Mouse (Mus musculus): ENCODE data around the gene Gm773. TPM values are rescaled to one million over a fixed set of nuclear protein-coding genes. Genes with fewer than 3 reads are reported as not detected.
"Not testable (repeated sequence)": the region's sequence is repeated elsewhere in the genome, so short reads cannot be mapped to it uniquely, and the experiment has no call there.

The Gm773 gene
- total RNA-seq (2021): not detected
- long read RNA-seq, experiment 1: 0 reads
- long read RNA-seq, experiment 2: 0 reads

- no peak for DNase-seq
These were observed at the start of gene Gm773 for GRCm38 (mm10) chrX:56212771-56213170. Gm773 (minus strand) TSS chrX:56212881.

- not testable (repeated sequence) for DNase-seq
These were observed 26.2 kb downstream of the Gm773 start for GRCm38 (mm10) chrX:56186449-56186848.

- DNase-seq: no peak
These were observed 61.3 kb downstream of the Gm773 start for GRCm38 (mm10) chrX:56151396-56151795.

Other genes with a start within 250 kb of the Gm773 start
- gene 3830403N18Rik, start 76.3 kb downstream of the Gm773 start, total RNA-seq (2021): under 1 TPM; 0.87 TPM
- 1 to 10 TPM; 5.3 to 6.1 TPM for gene Zfp449, start 133.5 kb upstream of the Gm773 start, total RNA-seq (2021)
- gene Smim10l2a, start 161.7 kb upstream of the Gm773 start, total RNA-seq (2021): under 1 TPM; 0.26 to 0.45 TPM
- not detected for gene Gm2174, start 235.1 kb upstream of the Gm773 start, total RNA-seq (2021)
- gene Ints6l, start 242.0 kb upstream of the Gm773 start, total RNA-seq (2021): 1 to 10 TPM; 3.0 to 5.2 TPM